Mouse (Mus musculus): Measurements from ENCODE around the gene Polr2a. TPM values are rescaled to one million over a fixed set of nuclear protein-coding genes. Genes with fewer than 3 reads are reported as not detected.
A peak's percentile ranks its signal among the peaks of the same experiment; 100 is the strongest.
"Not testable (repeated sequence)": the region's sequence is repeated elsewhere in the genome, so short reads cannot be mapped to it uniquely, and the experiment has no call there.

The Polr2a gene
- total and polyA plus RNA-seq, 3 experiments = 16.6 to 193 (median 73.9) TPM

DNA sequence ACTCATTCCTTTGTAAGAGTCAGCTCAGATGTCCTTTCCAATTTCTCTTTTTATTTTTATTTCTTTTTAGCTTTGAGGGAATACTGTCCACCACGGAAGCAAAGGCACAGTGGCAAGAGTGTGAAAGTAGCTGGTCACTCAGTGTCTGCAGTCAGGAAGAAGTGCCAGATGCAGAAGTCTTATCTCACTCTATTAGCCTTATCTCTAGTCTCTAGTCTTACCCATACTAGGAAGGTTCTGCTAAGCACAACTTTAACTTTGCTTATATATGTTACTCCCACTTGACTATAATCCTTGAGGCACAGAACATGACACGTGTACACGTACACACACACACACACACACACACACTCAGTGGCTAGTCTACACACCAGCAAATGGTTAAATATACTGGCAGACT lies 6.8 kb downstream of the Polr2a start:
- peak; percentile 44 for DNase-seq (ENCODE audit: low read depth, low spot score)
- H3K9ac ChIP-seq (ENCODE audit: control insufficient read depth, low read depth, low read length, poor library complexity, severe bottlenecking) = peak overlapping the region; percentile 34; the same call in 1 of the 2 replicates
- H3K27me3 ChIP-seq (ENCODE audit: control insufficient read depth in 1 of 2, insufficient read depth in 2 of 2, low read length in 2 of 2) = no peaks in the 10 kb centered on the region
- peaks cover 7 to 44% of the 10 kb centered on the region in 2 experiments for H3K36me3 ChIP-seq (ENCODE audit: control insufficient read depth in 1 of 2, insufficient read depth in 2 of 2, low read length in 2 of 2)
- no peak overlapping the region for H3K4me3 ChIP-seq (ENCODE audit: control insufficient read depth in 1 of 2, insufficient read depth in 1 of 2, low read depth in 2 of 2, low read length in 2 of 2)
- no peaks in the 10 kb centered on the region for H3K9me3 ChIP-seq (replicated peaks; ENCODE audit: insufficient read depth, low read length)
- H3K79me2 ChIP-seq (ENCODE audit: control insufficient read depth, insufficient read depth, low read length, poor library complexity) = peaks cover 48% of the 10 kb centered on the region
- TF ChIP-seq KAT2A (conservative IDR thresholded peaks at IDR 0.05; ENCODE audit: low read depth, low read length) = no peak
- no peak for TF ChIP-seq GABPA (IDR thresholded peaks at IDR 0.05; ENCODE audit: low read depth, low read length)
- TF ChIP-seq BHLHE40 (IDR thresholded peaks at IDR 0.05; ENCODE audit: borderline replicate concordance, low read depth, low read length) = no peak
- TF ChIP-seq ZKSCAN1 (IDR thresholded peaks at IDR 0.05; ENCODE audit: low read depth, low read length) = no peak
- TF ChIP-seq MYB (IDR thresholded peaks at IDR 0.05; ENCODE audit: low read depth, low read length) = no peak
- TF ChIP-seq MXI1 (IDR thresholded peaks at IDR 0.05; ENCODE audit: low read depth, low read length) = 0 out of 2 replicates have a peak, but pooled peaks have one; percentile 20
- TF ChIP-seq ZMIZ1 (IDR thresholded peaks at IDR 0.05; ENCODE audit: low read depth, low read length) = no peak
- TF ChIP-seq MAFK (IDR thresholded peaks at IDR 0.05; ENCODE audit: borderline replicate concordance, low read depth, low read length) = no peak
- 0 out of 2 replicates have a peak, but pooled peaks have one; percentile 34 for TF ChIP-seq RCOR1 (IDR thresholded peaks at IDR 0.05; ENCODE audit: low read depth, low read length)
- 0 out of 2 replicates have a peak, but pooled peaks have one; percentile 27 for TF ChIP-seq SIN3A (IDR thresholded peaks at IDR 0.05; ENCODE audit: low read length)
- peak; percentile 64 for TF ChIP-seq TCF12 (IDR thresholded peaks at IDR 0.05; ENCODE audit: low read depth, low read length)
- peak in 1 of 2 experiments; percentile 80; a peak in 2 of 4 replicates for TF ChIP-seq EP300 (IDR thresholded peaks at IDR 0.05; ENCODE audit: low read depth in 1 of 2, low read length in 2 of 2)
- peak; percentile 48; the same call in 1 of the 2 replicates for TF ChIP-seq MYC (IDR thresholded peaks at IDR 0.05; ENCODE audit: low read depth, low read length)
- no peak for TF ChIP-seq POLR2A (IDR thresholded peaks at IDR 0.05; ENCODE audit: control insufficient read depth in 1 of 2, insufficient read depth in 1 of 2, low read depth in 1 of 2, low read length in 2 of 2, poor library complexity in 1 of 2)
- TF ChIP-seq E2F4 (IDR thresholded peaks at IDR 0.05; ENCODE audit: borderline replicate concordance, low read depth, low read length) = no peak
- peak; percentile 95 for TF ChIP-seq GATA1 (IDR thresholded peaks at IDR 0.05; ENCODE audit: low read depth, low read length)
- TF ChIP-seq ELF1 (IDR thresholded peaks at IDR 0.05; ENCODE audit: low read depth, low read length) = 0 out of 2 replicates have a peak, but pooled peaks have one; percentile 48
- H3K27ac ChIP-seq (ENCODE audit: control insufficient read depth, low read depth, low read length) = 0 out of 2 replicates have a peak overlapping the region, but pooled peaks have one; percentile 7
- H3K4me1 ChIP-seq (ENCODE audit: control insufficient read depth in 1 of 2, insufficient read depth in 2 of 2, low read length in 2 of 2) = peaks cover 16 to 22% of the 10 kb centered on the region in 2 experiments

DNA sequence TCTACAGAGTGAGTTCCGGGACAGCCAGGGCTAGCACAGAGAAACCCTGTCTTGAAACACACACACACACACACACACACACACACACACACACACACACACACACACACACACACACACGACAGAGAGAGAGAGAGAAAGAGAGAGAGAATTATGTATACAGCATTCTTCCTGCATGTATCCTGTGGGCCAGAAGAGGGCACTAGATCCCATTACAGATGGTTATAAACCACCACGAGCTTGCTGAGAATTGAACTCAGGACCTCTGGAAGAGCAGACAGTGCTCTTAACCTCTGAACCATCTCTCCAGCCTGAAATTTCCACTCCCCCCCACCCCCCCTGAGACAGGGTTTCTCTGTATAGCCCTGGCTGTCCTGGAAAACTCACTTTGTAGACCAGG lies 27.0 kb downstream of the Polr2a start:
- H3K27ac ChIP-seq (ENCODE audit: control insufficient read depth, low read depth, low read length); H3K9me3 ChIP-seq (replicated peaks; ENCODE audit: insufficient read depth, low read length); H3K9ac ChIP-seq (ENCODE audit: control insufficient read depth, low read depth, low read length, poor library complexity, severe bottlenecking); H3K4me3 ChIP-seq (ENCODE audit: control insufficient read depth in 1 of 2, insufficient read depth in 1 of 2, low read depth in 2 of 2, low read length in 2 of 2); H3K27me3 ChIP-seq (ENCODE audit: control insufficient read depth in 1 of 2, insufficient read depth in 2 of 2, low read length in 2 of 2); H3K36me3 ChIP-seq (ENCODE audit: control insufficient read depth in 1 of 2, insufficient read depth in 2 of 2, low read length in 2 of 2); H3K79me2 ChIP-seq (ENCODE audit: control insufficient read depth, insufficient read depth, low read length, poor library complexity); H3K4me1 ChIP-seq (ENCODE audit: control insufficient read depth in 1 of 2, insufficient read depth in 2 of 2, low read length in 2 of 2): not testable (repeated sequence)
- TF ChIP-seq SIN3A (IDR thresholded peaks at IDR 0.05; ENCODE audit: low read length) (peak; percentile 3; the same call in 1 of the 2 replicates), CTCF (IDR thresholded peaks at IDR 0.05 in 2 of 3, conservative IDR thresholded peaks at IDR 0.05 in 1 of 3; ENCODE audit: control insufficient read depth in 1 of 3, insufficient read depth in 1 of 3, low read depth in 2 of 3, low read length in 3 of 3, poor library complexity in 1 of 3, severe bottlenecking in 1 of 3) (peak; percentile 37 to 56 (median 44); a peak in 5 of 6 replicates), SMC3 (IDR thresholded peaks at IDR 0.05; ENCODE audit: low read depth, low read length) (peak; percentile 63), RAD21 (IDR thresholded peaks at IDR 0.05; ENCODE audit: low read depth, low read length) (peak; percentile 40)
- DNase-seq (ENCODE audit: low read depth, low spot score) = peak; percentile 65
